Mouse (Mus musculus): ENCODE data around the gene L3mbtl1. TPM values are rescaled to one million over a fixed set of nuclear protein-coding genes. Genes with fewer than 3 reads are reported as not detected.

The L3mbtl1 gene
- total RNA-seq, 2 experiments from 2014 or later: not detected

DNA sequence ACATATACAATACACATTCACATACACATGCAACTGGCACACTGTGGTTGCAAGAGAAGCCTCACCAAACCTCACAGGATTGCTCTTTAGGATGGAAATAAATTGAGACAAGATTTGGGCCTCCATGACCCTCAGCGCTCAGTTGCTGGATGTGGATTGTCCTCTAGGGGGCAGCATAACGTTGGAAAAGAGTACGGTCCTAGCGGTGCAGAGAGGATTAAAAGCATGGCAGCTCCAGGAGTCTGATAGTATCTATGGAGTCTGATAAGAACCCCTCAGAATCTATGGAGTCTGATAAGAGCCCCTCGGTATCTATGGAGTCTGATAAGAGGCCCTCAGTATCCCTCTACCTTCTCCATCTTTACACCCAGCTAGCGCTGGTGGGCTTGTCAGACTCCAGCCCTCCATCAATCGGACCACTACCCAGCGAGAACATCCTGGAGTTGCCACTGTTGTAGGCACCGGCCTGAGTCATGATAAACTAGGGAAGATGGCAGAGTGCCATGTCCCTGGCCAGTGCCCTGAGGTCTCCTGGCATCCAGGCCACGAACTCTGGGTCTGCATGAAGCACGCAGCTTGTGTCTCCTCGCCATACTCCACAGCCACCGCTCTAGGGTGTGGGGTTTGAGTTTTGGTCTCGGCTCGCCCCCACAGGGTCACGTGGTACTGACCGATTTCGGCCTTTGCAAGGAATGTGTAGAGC, 55.4 kb downstream of the L3mbtl1 start:
- peak; percentile 75 for DNase-seq

DNA sequence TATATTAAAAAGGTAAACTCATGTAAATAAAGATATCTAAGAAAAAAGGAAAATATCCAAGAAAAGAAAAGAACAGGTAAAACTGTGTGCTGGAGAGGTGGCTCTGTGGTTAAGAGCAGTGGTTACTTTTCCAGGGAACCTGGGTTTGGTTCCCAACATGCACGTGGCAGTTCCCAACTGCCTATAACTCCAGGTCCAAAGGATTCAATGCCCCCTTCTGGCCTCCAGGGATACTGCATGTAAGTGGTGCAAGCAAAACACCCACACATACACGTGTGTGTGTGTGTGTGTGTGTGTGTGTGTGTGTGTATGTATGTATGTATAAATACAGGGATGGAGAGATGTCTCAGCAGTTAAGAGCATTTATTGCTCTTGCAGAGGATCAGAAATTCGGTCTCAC, 56.5 kb downstream of the L3mbtl1 start:
- peak; percentile 58 for DNase-seq

DNA sequence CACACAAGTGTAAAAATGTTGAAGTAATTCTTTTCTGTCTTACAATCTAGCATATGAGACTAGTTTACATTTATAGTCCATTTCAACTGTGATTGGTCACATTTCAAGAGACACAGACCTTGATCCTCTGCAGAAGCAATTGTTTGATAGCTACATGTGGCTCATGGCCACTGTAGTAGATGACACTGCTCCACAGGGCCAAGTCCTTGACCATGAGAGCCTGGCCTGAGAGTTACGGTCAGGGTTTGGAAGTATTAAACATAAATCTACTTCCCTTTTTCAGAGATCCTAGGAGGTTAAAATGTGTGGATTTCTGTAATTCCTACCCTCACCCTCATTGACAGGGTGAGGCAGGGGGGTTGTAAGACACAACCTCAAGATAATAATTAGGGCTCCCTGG, 57.8 kb downstream of the L3mbtl1 start:
- DNase-seq: no peak

DNA sequence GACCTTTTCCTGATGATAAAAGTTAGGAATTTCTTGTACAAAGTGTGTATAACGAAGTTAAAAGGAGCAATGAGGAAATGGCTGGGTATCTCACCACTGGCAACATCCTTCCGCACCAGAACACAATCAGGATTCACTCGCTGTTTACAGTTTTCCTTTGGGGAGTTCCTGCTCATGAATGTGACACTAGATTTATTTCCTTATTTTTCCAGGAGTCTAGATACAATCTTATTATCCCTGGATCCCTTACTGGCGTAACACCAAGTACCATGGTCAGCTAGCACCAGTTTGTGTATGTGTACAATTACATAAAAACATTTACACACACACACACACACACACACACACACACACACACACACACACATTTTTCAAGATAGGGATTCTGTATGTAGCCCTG, 64.0 kb downstream of the L3mbtl1 start:
- no peak for DNase-seq

DNA sequence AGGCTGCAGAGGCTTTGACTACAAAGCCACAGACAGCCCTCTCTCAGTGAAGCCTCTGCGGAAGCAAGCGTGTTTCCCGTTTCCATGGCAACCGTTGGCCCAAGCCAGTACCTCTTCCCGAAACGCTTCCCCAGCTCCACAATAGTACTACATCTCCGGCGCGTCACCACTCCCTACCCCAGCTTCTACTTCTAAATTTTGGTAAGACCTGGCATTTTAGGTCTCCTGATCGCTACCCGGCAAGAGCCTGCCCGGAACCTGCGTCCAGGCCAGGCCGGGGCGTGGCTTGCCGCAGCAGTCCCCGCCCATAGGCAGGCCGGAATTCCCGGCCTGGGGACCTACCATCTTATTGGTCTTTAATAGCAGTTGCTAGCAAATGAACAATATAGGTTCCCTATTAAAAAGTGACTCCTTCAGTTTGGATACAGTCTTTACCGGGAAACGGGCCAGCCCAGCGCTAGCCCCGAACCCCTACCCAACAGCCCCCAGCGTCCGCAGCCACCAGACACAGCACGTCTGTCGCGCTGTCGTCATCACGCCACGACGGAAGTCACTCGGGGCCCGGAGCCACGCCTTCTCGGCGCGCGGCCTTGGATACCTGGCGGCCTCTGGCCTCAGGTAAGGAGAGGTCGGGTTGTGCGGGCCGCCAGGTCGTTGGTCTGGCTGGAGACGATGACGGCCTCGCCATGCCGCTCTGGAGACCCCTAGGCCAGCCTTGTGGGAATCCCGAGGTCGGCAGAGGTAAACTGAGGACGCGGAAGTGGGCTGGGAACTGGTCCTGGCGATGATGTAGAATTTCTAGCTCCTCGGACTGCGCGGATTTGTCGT, 73.9 kb downstream of the L3mbtl1 start, which contains the start of gene Ift52:
Ift52 (plus strand) TSS at position 439 of the 828 bp plus-strand sequence.
- DNase-seq: peak; percentile 91

Other genes with a start within 250 kb of the L3mbtl1 start
- 100 to 1,000 TPM; 175 to 176 TPM for gene Srsf6, start 11.9 kb upstream of the L3mbtl1 start, total RNA-seq (2021)
- gene Sgk2, start 43.9 kb downstream of the L3mbtl1 start, total RNA-seq (2021): not detected
- 10 to 100 TPM; 27.1 to 29.4 TPM for gene Ift52, start 73.9 kb downstream of the L3mbtl1 start, total RNA-seq (2021)
- gene Mybl2, start 111.2 kb downstream of the L3mbtl1 start, total RNA-seq (2021): 10 to 100 TPM; 13.3 to 14.3 TPM
- gene Gtsf1l, start 144.4 kb downstream of the L3mbtl1 start, total RNA-seq (2021): not detected